Mouse (Mus musculus): ENCODE measurements around the gene Adgrd1.

Adgrd1 gene

GRCm38 (mm10) chr5:129211385-129212031 is 115.0 kb downstream of the Adgrd1 start:
- DNase-seq = no peak

- no peak for DNase-seq
These were observed 117.5 kb downstream of the Adgrd1 start for GRCm38 (mm10) chr5:129214023-129214422.

DNA sequence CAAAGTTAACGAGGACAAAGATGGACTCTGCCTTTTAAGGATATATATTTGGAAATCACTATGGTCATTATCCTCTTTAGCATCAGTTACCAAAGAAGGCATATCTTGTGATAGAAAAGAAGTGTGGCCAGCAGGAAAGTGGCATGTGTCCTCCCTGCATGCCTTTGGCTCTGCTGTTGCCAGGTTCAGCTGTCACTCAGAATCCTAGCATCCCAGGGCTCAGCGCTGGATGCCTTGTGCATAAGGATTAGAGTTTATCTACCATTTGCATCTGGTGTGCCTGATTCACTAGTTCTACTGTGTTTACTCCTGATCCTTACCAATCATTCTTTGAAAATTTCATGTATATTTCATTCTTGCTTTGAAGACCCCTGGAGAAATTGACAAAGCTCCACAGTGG is 119.5 kb downstream of the Adgrd1 start:
- DNase-seq = no peak

DNA sequence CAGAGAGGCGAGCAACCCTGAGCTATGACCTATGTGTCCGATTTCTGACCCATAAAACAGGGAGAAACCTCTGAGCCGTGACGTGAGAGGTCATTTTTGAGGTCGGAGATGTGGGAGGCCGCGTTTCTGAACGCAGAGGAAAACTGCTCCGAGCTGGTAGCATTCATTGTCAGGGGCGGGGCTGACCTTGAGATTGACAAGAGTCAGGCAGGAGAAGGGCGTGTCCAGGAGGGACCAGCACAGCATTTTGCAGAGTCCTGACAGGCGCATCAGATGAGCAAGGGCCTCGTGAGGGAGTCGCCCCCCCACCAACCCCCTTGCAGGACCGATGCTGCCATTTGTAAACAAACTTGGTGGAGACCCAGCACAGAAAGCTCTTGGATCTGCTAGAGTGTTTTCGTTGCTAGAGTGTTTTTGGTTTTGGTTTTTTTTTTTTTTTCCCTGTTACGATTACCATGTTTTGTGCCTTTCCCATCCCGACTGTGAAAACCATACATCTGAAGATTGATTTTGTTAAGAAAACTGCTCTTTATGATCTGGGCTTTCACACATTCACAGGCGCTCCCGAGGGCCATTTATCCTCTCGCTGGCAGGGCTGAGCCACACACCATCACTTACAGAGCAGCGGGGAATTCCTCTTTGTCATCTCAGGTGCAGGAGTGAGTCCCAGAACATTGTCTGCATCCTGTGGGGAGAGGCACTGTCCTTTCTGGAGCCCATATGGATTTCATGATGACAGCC is 121.1 kb downstream of the Adgrd1 start:
- peak; percentile 16 for DNase-seq

DNA sequence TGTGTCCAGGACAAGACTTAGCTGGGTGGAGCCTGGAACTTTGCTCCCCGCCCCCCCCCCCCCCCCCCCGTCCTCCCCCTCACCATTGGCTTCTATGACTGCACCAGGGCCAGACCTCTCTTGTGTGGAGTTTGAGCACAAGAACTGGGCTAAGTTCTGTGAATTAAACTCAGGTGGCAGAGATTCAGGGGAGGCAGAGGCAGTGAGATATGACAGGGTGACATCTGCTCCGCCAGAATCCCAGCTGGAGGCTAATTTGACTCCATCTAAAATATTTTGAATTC is 121.6 kb downstream of the Adgrd1 start:
- no peak for DNase-seq

- no peak for DNase-seq
These were observed 122.0 kb downstream of the Adgrd1 start for GRCm38 (mm10) chr5:129218537-129218981.

DNA sequence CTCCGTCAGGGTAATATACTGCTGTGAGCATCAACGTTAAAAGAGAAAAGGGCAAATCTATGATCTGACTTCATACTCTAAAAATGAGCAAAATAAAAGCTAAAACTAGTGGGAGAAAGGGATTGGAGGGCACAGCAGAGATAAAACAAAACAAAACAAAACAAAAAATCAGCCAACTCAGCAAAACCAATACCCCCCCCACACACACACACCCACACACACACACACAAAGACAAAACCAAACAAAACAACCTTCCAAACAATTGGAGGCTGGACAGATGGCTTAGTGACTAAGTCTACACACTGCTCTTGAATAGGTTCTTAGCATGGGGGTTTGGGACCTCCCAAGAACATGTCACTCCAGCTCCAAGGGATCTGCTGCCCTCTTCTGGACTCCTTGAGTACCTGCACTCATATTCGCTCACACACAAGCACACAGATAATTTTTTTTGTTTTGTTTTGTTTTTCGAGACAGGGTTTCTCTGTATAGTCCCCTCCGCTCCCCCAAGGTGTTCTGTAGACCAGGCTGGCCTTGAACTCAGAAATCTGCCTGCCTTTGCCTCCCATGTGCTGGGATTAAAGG is 122.7 kb downstream of the Adgrd1 start:
- DNase-seq = no peak

DNA sequence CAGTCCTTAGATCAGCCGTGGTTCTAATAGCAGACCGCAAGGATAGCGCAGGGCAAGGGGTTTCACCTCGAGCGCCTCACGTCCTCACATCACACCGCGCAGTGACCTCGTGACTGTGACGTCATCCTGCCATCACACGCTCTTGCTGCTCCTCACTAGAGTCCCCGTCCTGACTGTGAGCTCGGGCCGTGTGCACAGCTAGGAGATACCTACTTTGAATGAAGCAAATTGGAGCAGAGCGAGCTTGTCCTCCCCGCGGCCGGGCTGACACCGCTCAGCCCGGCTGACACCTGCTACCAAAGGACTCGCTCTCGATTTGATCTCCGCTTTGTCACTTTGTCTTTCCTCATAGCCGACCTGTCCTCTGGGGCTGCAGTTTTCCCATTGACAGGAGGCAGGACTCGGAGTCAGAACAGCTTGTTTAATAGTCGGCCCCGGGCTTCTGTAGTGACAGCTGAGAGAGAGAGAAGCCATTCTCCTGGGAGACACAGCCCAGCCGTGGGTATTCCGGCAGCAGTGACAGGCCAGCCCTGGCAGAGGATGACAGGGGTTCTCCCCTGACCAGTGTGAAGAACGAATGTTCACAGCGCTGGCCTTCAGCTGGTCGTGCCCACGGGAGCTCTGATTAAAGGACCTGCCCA is 129.4 kb downstream of the Adgrd1 start:
- DNase-seq = no peak

DNA sequence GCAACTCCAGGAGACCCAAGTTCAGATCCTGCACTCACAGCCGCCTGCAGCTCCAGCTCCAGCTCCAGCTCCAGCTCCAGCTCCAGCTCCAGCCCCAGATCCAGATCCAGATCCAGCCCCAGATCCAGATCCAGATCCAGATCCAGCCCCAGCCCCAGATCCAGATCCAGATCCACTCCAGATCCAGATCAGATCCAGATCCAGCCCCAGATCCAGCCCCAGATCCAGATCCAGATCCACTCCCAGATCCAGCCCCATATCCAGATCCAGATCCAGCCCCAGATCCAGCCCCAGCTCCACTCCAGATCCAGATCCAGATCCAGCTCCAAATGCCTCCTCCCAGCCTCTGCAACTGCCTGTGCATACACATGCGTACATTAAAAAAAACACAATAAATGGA is 131.6 kb downstream of the Adgrd1 start:
- no peak for DNase-seq

GRCm38 (mm10) chr5:129233301-129233700 is 136.8 kb downstream of the Adgrd1 start:
- no peak for DNase-seq

- DNase-seq = no peak
These were observed 137.4 kb downstream of the Adgrd1 start for GRCm38 (mm10) chr5:129233881-129234432.

GRCm38 (mm10) chr5:129236366-129236765 is 139.8 kb downstream of the Adgrd1 start:
- no peak for DNase-seq

GRCm38 (mm10) chr5:129241865-129242264 is 145.3 kb downstream of the Adgrd1 start:
- DNase-seq = no peak

GRCm38 (mm10) chr5:129242265-129242664 is 145.7 kb downstream of the Adgrd1 start:
- no peak for DNase-seq

GRCm38 (mm10) chr5:129243120-129243519 is 146.6 kb downstream of the Adgrd1 start:
- no peak for DNase-seq

- DNase-seq = no peak
These were observed 147.8 kb downstream of the Adgrd1 start for GRCm38 (mm10) chr5:129244392-129244791.

- no peak for DNase-seq
These were observed 152.5 kb downstream of the Adgrd1 start for GRCm38 (mm10) chr5:129249080-129249479.

All from thymus, postnatal 14 days (tissue).